Mouse (Mus musculus) MEL (cell line): Measurements from ENCODE around the gene Gpc3. TPM values are rescaled to one million over a fixed set of nuclear protein-coding genes. Genes with fewer than 3 reads are reported as not detected.

Source experiments
- DNase-seq: peaks from one replicate; pipeline ENCODE4 v3.0.0; 2011; ENCODE audit warnings: low read depth, low spot score
- H3K27ac ChIP-seq: 2 replicates; pipeline ENCODE4 v1.5.1; 2012; ENCODE audit warnings: low read depth, mild to moderate bottlenecking, control low read depth, low read length, moderate library complexity; ENCODE audit not compliant: control insufficient read depth
- H3K27me3 ChIP-seq, 2 experiments: fragments of 150-350 bp in 1 of 2; sonication (generic) in 1 of 2; 2 replicates each; pipeline ENCODE4 v1.6.1; 2012; ENCODE audit warnings: low read length in 2 of 2, mild to moderate bottlenecking in 2 of 2, improper control_type of control experiment in 1 of 2, moderate library complexity in 1 of 2; ENCODE audit not compliant: insufficient read depth in 2 of 2, control insufficient read depth in 1 of 2
- H3K36me3 ChIP-seq, 2 experiments: 2 replicates each; pipeline ENCODE4 v1.6.1; 2012 to 2014; ENCODE audit warnings: low read length in 2 of 2, improper control_type of control experiment in 1 of 2, inconsistent platforms in 1 of 2, mild to moderate bottlenecking in 1 of 2; ENCODE audit not compliant: insufficient read depth in 2 of 2, control insufficient read depth in 1 of 2
- H3K4me1 ChIP-seq, 2 experiments: fragments of 150-350 bp in 1 of 2; sonication (generic) in 1 of 2; 2 replicates each; pipeline ENCODE4 v1.6.1; 2012; ENCODE audit warnings: low read length in 2 of 2, improper control_type of control experiment in 1 of 2, mild to moderate bottlenecking in 1 of 2; ENCODE audit not compliant: insufficient read depth in 2 of 2, control insufficient read depth in 1 of 2
- H3K4me3 ChIP-seq, 2 experiments: fragments of 150-350 bp in 1 of 2; sonication (generic) in 1 of 2; 2 replicates each; pipeline ENCODE4 v1.5.1; 2012; ENCODE audit warnings: low read depth in 2 of 2, low read length in 2 of 2, mild to moderate bottlenecking in 2 of 2, moderate library complexity in 2 of 2, control low read depth in 1 of 2, improper control_type of control experiment in 1 of 2; ENCODE audit not compliant: control insufficient read depth in 1 of 2, insufficient read depth in 1 of 2
- H3K79me2 ChIP-seq: 2 replicates; pipeline ENCODE4 v1.6.1; 2012; ENCODE audit warnings: mild to moderate bottlenecking, low read length, moderate library complexity; ENCODE audit not compliant: control insufficient read depth, poor library complexity, insufficient read depth
- H3K9ac ChIP-seq: 2 replicates; pipeline ENCODE4 v1.6.1; 2012; ENCODE audit warnings: low read depth, mild to moderate bottlenecking, control low read depth, low read length, moderate library complexity; ENCODE audit not compliant: control insufficient read depth, poor library complexity, severe bottlenecking
- H3K9me3 ChIP-seq: fragments of 150-350 bp; sonication (generic); replicated peaks from 2 replicates; pipeline ENCODE4 v1.6.1; 2012; ENCODE audit warnings: mild to moderate bottlenecking, low read length, improper control_type of control experiment, moderate library complexity; ENCODE audit not compliant: insufficient read depth
- BHLHE40 ChIP-seq: IDR thresholded peaks from 2 replicates; pipeline ENCODE4 v1.6.1; 2012; ENCODE audit warnings: low read depth, mild to moderate bottlenecking, inconsistent platforms, low read length, improper control_type of control experiment, borderline replicate concordance
- CHD1 ChIP-seq: IDR thresholded peaks from 2 replicates; pipeline ENCODE4 v1.6.1; 2012; ENCODE audit warnings: low read depth, mild to moderate bottlenecking, inconsistent platforms, low read length, improper control_type of control experiment
- CHD2 ChIP-seq: IDR thresholded peaks from 2 replicates; pipeline ENCODE4 v1.6.1; 2011; ENCODE audit warnings: low read length, improper control_type of control experiment
- CTCF ChIP-seq, 3 experiments: IDR thresholded peaks in 2 of 3; conservative IDR thresholded peaks in 1 of 3; 2 replicates each; pipeline ENCODE4 v1.5.1; 2011 to 2012; ENCODE audit warnings: low read length in 3 of 3, low read depth in 2 of 3, mild to moderate bottlenecking in 2 of 3, improper control_type of control experiment in 1 of 3, inconsistent platforms in 1 of 3, mixed read lengths in 1 of 3, moderate library complexity in 1 of 3; ENCODE audit not compliant: control insufficient read depth in 1 of 3, insufficient read depth in 1 of 3, poor library complexity in 1 of 3, severe bottlenecking in 1 of 3
- E2F4 ChIP-seq: IDR thresholded peaks from 2 replicates; pipeline ENCODE4 v1.6.1; 2011; ENCODE audit warnings: low read depth, low read length, improper control_type of control experiment, borderline replicate concordance
- ELF1 ChIP-seq: IDR thresholded peaks from 2 replicates; pipeline ENCODE4 v1.6.1; 2014; ENCODE audit warnings: low read depth, mild to moderate bottlenecking, inconsistent platforms, low read length, improper control_type of control experiment, moderate library complexity
- EP300 ChIP-seq, 2 experiments: IDR thresholded peaks; 2 replicates each; pipeline ENCODE4 v1.6.1; 2011; ENCODE audit warnings: improper control_type of control experiment in 2 of 2, low read length in 2 of 2, low read depth in 1 of 2, mild to moderate bottlenecking in 1 of 2
- ETS1 ChIP-seq: IDR thresholded peaks from 2 replicates; pipeline ENCODE4 v1.6.1; 2012; ENCODE audit warnings: low read depth, mild to moderate bottlenecking, inconsistent platforms, low read length, improper control_type of control experiment, moderate library complexity
- GABPA ChIP-seq: IDR thresholded peaks from 2 replicates; pipeline ENCODE4 v1.6.1; 2012; ENCODE audit warnings: low read depth, mild to moderate bottlenecking, inconsistent platforms, low read length, improper control_type of control experiment, moderate library complexity
- GATA1 ChIP-seq: IDR thresholded peaks from 2 replicates; pipeline ENCODE4 v1.6.1; 2011; ENCODE audit warnings: low read depth, low read length, improper control_type of control experiment
- KAT2A ChIP-seq: conservative IDR thresholded peaks from 2 replicates; pipeline ENCODE4 v1.6.1; 2012; ENCODE audit warnings: low read depth, low read length, improper control_type of control experiment, inconsistent platforms
- MAFK ChIP-seq: IDR thresholded peaks from 2 replicates; pipeline ENCODE4 v1.6.1; 2011; ENCODE audit warnings: low read depth, mild to moderate bottlenecking, low read length, improper control_type of control experiment, borderline replicate concordance
- MAX ChIP-seq: IDR thresholded peaks from 2 replicates; pipeline ENCODE4 v1.6.1; 2011; ENCODE audit warnings: low read length, improper control_type of control experiment
- MAZ ChIP-seq: IDR thresholded peaks from 2 replicates; pipeline ENCODE4 v1.6.1; 2012; ENCODE audit warnings: low read depth, mild to moderate bottlenecking, inconsistent platforms, low read length, improper control_type of control experiment
- MYB ChIP-seq: IDR thresholded peaks from 2 replicates; pipeline ENCODE4 v1.6.1; 2011; ENCODE audit warnings: mild to moderate bottlenecking, low read depth, low read length, improper control_type of control experiment
- MYC ChIP-seq: IDR thresholded peaks from 2 replicates; pipeline ENCODE4 v1.6.1; 2011; ENCODE audit warnings: low read depth, mild to moderate bottlenecking, low read length, improper control_type of control experiment, moderate library complexity
- NELFE ChIP-seq: IDR thresholded peaks from 2 replicates; pipeline ENCODE4 v1.6.1; 2011; ENCODE audit warnings: low read depth, low read length, improper control_type of control experiment
- POLR2A ChIP-seq, 2 experiments: IDR thresholded peaks; 2 replicates each; pipeline ENCODE4 v1.6.1; 2011 to 2012; ENCODE audit warnings: low read length in 2 of 2, mild to moderate bottlenecking in 2 of 2, control low read depth in 1 of 2, improper control_type of control experiment in 1 of 2, low read depth in 1 of 2, moderate library complexity in 1 of 2; ENCODE audit not compliant: control insufficient read depth in 1 of 2, insufficient read depth in 1 of 2, poor library complexity in 1 of 2
- POLR2AphosphoS2 ChIP-seq: IDR thresholded peaks from 2 replicates; pipeline ENCODE4 v1.6.1; 2011; ENCODE audit warnings: low read length, improper control_type of control experiment
- POLR2AphosphoS5 ChIP-seq: IDR thresholded peaks from 2 replicates; pipeline ENCODE4 v1.6.1; 2012; ENCODE audit warnings: low read depth, borderline replicate concordance, mild to moderate bottlenecking, inconsistent platforms, low read length, moderate library complexity, mixed read lengths
- RCOR1 ChIP-seq: IDR thresholded peaks from 2 replicates; pipeline ENCODE4 v1.6.1; 2012; ENCODE audit warnings: low read depth, mild to moderate bottlenecking, inconsistent platforms, low read length, improper control_type of control experiment
- SIN3A ChIP-seq: IDR thresholded peaks from 2 replicates; pipeline ENCODE4 v1.6.1; 2012; ENCODE audit warnings: low read length, improper control_type of control experiment, inconsistent platforms
- SMC3 ChIP-seq: IDR thresholded peaks from 2 replicates; pipeline ENCODE4 v1.6.1; 2011; ENCODE audit warnings: low read depth, low read length, improper control_type of control experiment
- TAL1 ChIP-seq: IDR thresholded peaks from 2 replicates; pipeline ENCODE4 v1.6.1; 2012; ENCODE audit warnings: mild to moderate bottlenecking, inconsistent platforms, low read length, moderate library complexity, mixed read lengths
- TBP ChIP-seq: IDR thresholded peaks from 2 replicates; pipeline ENCODE4 v1.8.0; 2011; ENCODE audit warnings: low read depth, low read length, improper control_type of control experiment
- TCF12 ChIP-seq: IDR thresholded peaks from 2 replicates; pipeline ENCODE4 v1.6.1; 2014; ENCODE audit warnings: low read depth, mild to moderate bottlenecking, inconsistent platforms, low read length, improper control_type of control experiment, moderate library complexity
- UBTF ChIP-seq: IDR thresholded peaks from 2 replicates; pipeline ENCODE4 v1.6.1; 2012; ENCODE audit warnings: low read depth, mild to moderate bottlenecking, inconsistent platforms, low read length, improper control_type of control experiment, moderate library complexity, borderline replicate concordance; ENCODE audit not compliant: insufficient read depth
- USF1 ChIP-seq: IDR thresholded peaks from 2 replicates; pipeline ENCODE4 v1.6.1; 2014; ENCODE audit warnings: low read depth, mild to moderate bottlenecking, inconsistent platforms, low read length, improper control_type of control experiment, moderate library complexity
- ZMIZ1 ChIP-seq: IDR thresholded peaks from 2 replicates; pipeline ENCODE4 v1.6.1; 2012; ENCODE audit warnings: low read depth, mild to moderate bottlenecking, inconsistent platforms, low read length, improper control_type of control experiment, moderate library complexity
- polyA plus RNA-seq, 2 experiments: library from polyadenylated mRNA; stranded (reverse) in 1 of 2; unstranded in 1 of 2; fragments of >175 nt in 1 of 2; fragments of >200 nt in 1 of 2; gene quantifications; 2 replicates each; pipeline versions ENCODE4 v1.2.1 to v1.2.4; 2012; ENCODE audit warnings: low replicate concordance in 2 of 2, low read depth in 1 of 2; ENCODE audit not compliant: insufficient read length in 2 of 2, insufficient read depth in 1 of 2, missing spikeins in 1 of 2
- total RNA-seq: library from RNA; depleted of rRNA; stranded (reverse); fragments of 300-350 nt; gene quantifications from 2 replicates; pipeline ENCODE4 v1.2.3, GENCODE M21; 2012

Gene Gpc3
- total and polyA plus RNA-seq, 3 experiments, result not detected

DNA sequence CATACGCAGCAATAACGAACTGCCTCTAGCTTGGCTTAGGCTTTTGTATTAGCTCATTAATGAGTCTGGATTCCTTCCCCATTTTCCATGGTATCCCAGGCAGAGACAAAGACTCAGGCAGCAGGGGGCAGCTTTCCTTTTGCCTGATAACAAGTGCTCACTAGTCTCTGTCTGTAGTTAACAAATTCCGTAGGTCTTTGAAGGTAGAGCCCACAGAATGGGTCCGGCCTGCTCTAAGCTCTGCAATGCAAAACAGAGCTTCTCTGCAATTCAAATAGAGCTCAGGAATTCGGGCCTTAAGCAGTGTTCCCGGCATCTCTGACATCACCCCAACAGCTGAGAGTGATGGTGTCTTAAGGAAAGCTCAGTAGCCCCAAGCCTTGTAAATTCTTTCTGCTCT lies 265.0 kb downstream of the Gpc3 start:
- H3K27me3 ChIP-seq, result no peaks in the 10 kb centered on the region
- no peaks in the 10 kb centered on the region for H3K4me1 ChIP-seq
- H3K79me2 ChIP-seq, result no peaks in the 10 kb centered on the region
- H3K9me3 ChIP-seq, result no peaks in the 10 kb centered on the region
- H3K4me3 ChIP-seq, result no peak overlapping the region
- H3K9ac ChIP-seq, result no peak overlapping the region
- H3K27ac ChIP-seq, result no peak overlapping the region
- DNase-seq, result no peak
- H3K36me3 ChIP-seq, result no peaks in the 10 kb centered on the region
- TF ChIP-seq SMC3 (no peak), TAL1 (no peak), POLR2AphosphoS5 (no peak), EP300 (IDR thresholded peaks at IDR 0.05; ENCODE audit: low read depth in 1 of 2, low read length in 2 of 2) (no peak), ZMIZ1 (no peak), CHD2 (no peak), MAZ (no peak), MAX (no peak), MAFK (no peak), UBTF (no peak), SIN3A (no peak), TBP (no peak), RCOR1 (no peak), USF1 (no peak), POLR2AphosphoS2 (no peak), BHLHE40 (no peak), GABPA (no peak), POLR2A (IDR thresholded peaks at IDR 0.05; ENCODE audit: control insufficient read depth in 1 of 2, insufficient read depth in 1 of 2, low read depth in 1 of 2, low read length in 2 of 2, poor library complexity in 1 of 2) (no peak), E2F4 (no peak), GATA1 (no peak)

DNA sequence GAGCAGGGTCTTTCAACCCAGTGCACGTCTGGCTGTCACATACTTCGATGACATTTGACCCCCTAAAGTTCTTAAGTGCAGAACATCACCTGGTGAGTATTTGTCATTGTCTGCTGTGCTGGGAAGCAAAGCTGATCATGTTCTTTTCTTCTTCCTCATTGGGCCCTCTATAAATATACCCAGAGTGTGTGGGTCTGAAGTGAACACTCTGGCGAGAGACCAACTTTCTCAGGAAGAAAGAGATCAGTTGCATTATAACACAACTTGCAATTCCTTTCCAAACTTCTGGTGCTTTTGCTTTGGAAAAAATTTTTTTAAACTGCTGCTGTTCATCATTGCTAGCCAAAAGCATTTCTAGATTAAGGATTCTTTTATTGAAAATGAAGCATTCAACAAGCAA lies 269.7 kb downstream of the Gpc3 start:
- H3K4me1 ChIP-seq, result no peaks in the 10 kb centered on the region
- no peaks in the 10 kb centered on the region for H3K27me3 ChIP-seq
- no peak for TF ChIP-seq TAL1
- TF ChIP-seq TCF12, result no peak
- TF ChIP-seq POLR2AphosphoS5, result no peak
- TF ChIP-seq CHD2, result no peak
- no peak for TF ChIP-seq TBP
- TF ChIP-seq UBTF, result no peak
- no peak for TF ChIP-seq MAZ
- no peak for TF ChIP-seq MYB
- TF ChIP-seq MAX, result no peak
- TF ChIP-seq NELFE, result no peak
- TF ChIP-seq MYC, result no peak
- TF ChIP-seq ELF1, result no peak
- no peak for TF ChIP-seq CTCF (IDR thresholded peaks at IDR 0.05 in 2 of 3, conservative IDR thresholded peaks at IDR 0.05 in 1 of 3; ENCODE audit: control insufficient read depth in 1 of 3, insufficient read depth in 1 of 3, low read depth in 2 of 3, low read length in 3 of 3, poor library complexity in 1 of 3, severe bottlenecking in 1 of 3)
- TF ChIP-seq ETS1, result no peak
- TF ChIP-seq KAT2A, result no peak
- TF ChIP-seq SIN3A, result no peak
- TF ChIP-seq CHD1, result no peak
- no peak for TF ChIP-seq E2F4
- no peak for TF ChIP-seq RCOR1
- H3K79me2 ChIP-seq, result no peaks in the 10 kb centered on the region
- DNase-seq, result no peak
- H3K36me3 ChIP-seq, result no peaks in the 10 kb centered on the region
- no peak overlapping the region for H3K9ac ChIP-seq
- H3K4me3 ChIP-seq, result no peak overlapping the region
- H3K9me3 ChIP-seq, result no peaks in the 10 kb centered on the region
- no peak overlapping the region for H3K27ac ChIP-seq
